10 mouse cellular contexts compared by ENCODE assay signal in genomic region chr12:69497121-69497520, GRCm38 (mm10).
DNase-seq lines count a peak whose midpoint lies in the region; ATAC-seq and TF ChIP-seq lines count a peak whose summit lies in the region.
"Had no signal": no experiment of that assay in that cellular context is flagged by ENCODE, and none has a peak within 500 bp of the region (broad histone marks: within the 10 kb centered on the region; RNA-seq: fewer than 3 reads in every experiment).

No protein-coding gene starts in this region.

- peaks cover 8% of the 10 kb centered on the region; the same call in 1 of the 2 replicates for H3K4me1 ChIP-seq in heart, embryonic 11.5 days (ENCODE audit: control insufficient read depth, insufficient read depth, low read length)
- H3K4me1 ChIP-seq in intestine, postnatal 0 days (replicated peaks; ENCODE audit: control insufficient read depth, insufficient read depth, low read length): peaks cover 17% of the 10 kb centered on the region

- 74% methylated on average over 7 of the region's 7 CpGs for WGBS in heart, embryonic 11.5 days (ENCODE audit: insufficient replicate concordance)
- 57% methylated on average over 7 of the region's 7 CpGs for WGBS in intestine, postnatal 0 days

- no peak for ATAC-seq in heart, embryonic 11.5 days (replicated peaks; ENCODE audit: insufficient number of reproducible peaks, low FRiP score, low TSS enrichment)
- ATAC-seq in intestine, postnatal 0 days: no peak
- ATAC-seq in granulocyte monocyte progenitor cell, adult 5-6 weeks (replicated peaks; ENCODE audit: poor library complexity, severe bottlenecking): no peak

- H3K9ac ChIP-seq in heart, embryonic 11.5 days (ENCODE audit: low read depth, low read length): no peak overlapping the region
- no peak overlapping the region for H3K9ac ChIP-seq in intestine, postnatal 0 days (ENCODE audit: low read depth, low read length)
- H3K9ac ChIP-seq: neural tube, embryonic 13.5 days had no signal

- no peak for TF ChIP-seq CTCF in brain, embryonic 14.5 days (IDR thresholded peaks at IDR 0.05; ENCODE audit: borderline replicate concordance, extremely low read depth, insufficient read depth, insufficient read length)
- TF ChIP-seq CTCF in intestine, postnatal 0 days (IDR thresholded peaks at IDR 0.05; ENCODE audit: low read depth): no peak

- no peak overlapping the region for H3K4me3 ChIP-seq in heart, embryonic 11.5 days (ENCODE audit: low read depth, low read length)
- H3K4me3 ChIP-seq in intestine, postnatal 0 days (ENCODE audit: low read depth, low read length): no peak overlapping the region
- H3K4me3 ChIP-seq: erythroblast, embryonic 14.5 days; neural tube, embryonic 13.5 days had no signal

- H3K36me3 ChIP-seq in heart, embryonic 11.5 days (ENCODE audit: control insufficient read depth, insufficient read depth, low read length): no peaks in the 10 kb centered on the region
- no peaks in the 10 kb centered on the region for H3K36me3 ChIP-seq in intestine, postnatal 0 days (ENCODE audit: control insufficient read depth, insufficient read depth)
- H3K36me3 ChIP-seq: neural tube, embryonic 13.5 days had no signal

- no peak for TF ChIP-seq POLR2A in brain, embryonic 14.5 days (IDR thresholded peaks at IDR 0.05; ENCODE audit: borderline replicate concordance, extremely low read depth, insufficient read depth, insufficient read length, poor library complexity, severe bottlenecking)

- no peaks in the 10 kb centered on the region for H3K9me3 ChIP-seq in heart, embryonic 11.5 days (replicated peaks; ENCODE audit: control insufficient read depth, low read length)
- no peaks in the 10 kb centered on the region for H3K9me3 ChIP-seq in intestine, postnatal 0 days (ENCODE audit: control insufficient read depth)
- H3K9me3 ChIP-seq: neural tube, embryonic 13.5 days had no signal

- peak; percentile 99 for DNase-seq in heart, adult 11 months
- DNase-seq in brain, embryonic 14.5 days (ENCODE audit: low read depth): peak; percentile 88
- peak; percentile 88 for DNase-seq in gastrocnemius, adult 18-20 months (ENCODE audit: low spot score)
- peak; percentile 72 to 89 for DNase-seq in lung, postnatal 4 days
- DNase-seq in testis, postnatal 14 days (ENCODE audit: low spot score): peak; percentile 67

- H3K27ac ChIP-seq in heart, embryonic 11.5 days (ENCODE audit: low read depth, low read length): no peak overlapping the region
- H3K27ac ChIP-seq in intestine, postnatal 0 days (ENCODE audit: low read depth, low read length): 0 out of 2 replicates have a peak overlapping the region, but pooled peaks have one; percentile 29
- H3K27ac ChIP-seq: neural tube, embryonic 13.5 days had no signal

- H3K4me2 ChIP-seq in heart, embryonic 11.5 days: no peak overlapping the region
- H3K4me2 ChIP-seq in intestine, postnatal 0 days (replicated peaks; ENCODE audit: low read depth): no peak overlapping the region
- H3K4me2 ChIP-seq: neural tube, embryonic 13.5 days had no signal

- no peaks in the 10 kb centered on the region for H3K27me3 ChIP-seq in heart, embryonic 11.5 days (ENCODE audit: control insufficient read depth, insufficient read depth, low read length)
- H3K27me3 ChIP-seq in intestine, postnatal 0 days (replicated peaks; ENCODE audit: control insufficient read depth, insufficient read depth, low read length): no peaks in the 10 kb centered on the region
- H3K27me3 ChIP-seq: neural tube, embryonic 13.5 days had no signal
